Mouse (Mus musculus) CH12.LX (cell line): ENCODE data around the gene Dynlt1f.
"Not testable (repeated sequence)": the region's sequence is repeated elsewhere in the genome, so short reads cannot be mapped to it uniquely, and the experiment has no call there.

Experiments
- BHLHE40 ChIP-seq: IDR thresholded peaks from 2 replicates; pipeline ENCODE4 v1.6.1; 2011; ENCODE audit warnings: mild to moderate bottlenecking, low read depth, low read length, improper control_type of control experiment
- CHD2 ChIP-seq: IDR thresholded peaks from 2 replicates; pipeline ENCODE4 v1.6.1; 2011; ENCODE audit warnings: low read length, improper control_type of control experiment
- CTCF ChIP-seq, 2 experiments: IDR thresholded peaks in 1 of 2; conservative IDR thresholded peaks in 1 of 2; 2 replicates each; pipeline ENCODE4 v1.5.1; 2011 to 2012; ENCODE audit warnings: low read depth in 2 of 2, low read length in 2 of 2, improper control_type of control experiment in 1 of 2, inconsistent platforms in 1 of 2, mild to moderate bottlenecking in 1 of 2, moderate library complexity in 1 of 2
- E2F4 ChIP-seq: IDR thresholded peaks from 2 replicates; pipeline ENCODE4 v1.6.1; 2011; ENCODE audit warnings: low read depth, low read length, improper control_type of control experiment; ENCODE audit not compliant: insufficient replicate concordance
- EP300 ChIP-seq: IDR thresholded peaks from 2 replicates; pipeline ENCODE4 v1.6.1; 2011; ENCODE audit warnings: low read length, improper control_type of control experiment
- MAX ChIP-seq: IDR thresholded peaks from 2 replicates; pipeline ENCODE4 v1.6.1; 2011; ENCODE audit warnings: low read length, improper control_type of control experiment
- MAZ ChIP-seq: IDR thresholded peaks from 2 replicates; pipeline ENCODE4 v1.6.1; 2012; ENCODE audit warnings: low read depth, mild to moderate bottlenecking, inconsistent platforms, low read length, improper control_type of control experiment, moderate library complexity
- MYC ChIP-seq: IDR thresholded peaks from 2 replicates; pipeline ENCODE4 v1.6.1; 2011; ENCODE audit warnings: low read depth, mild to moderate bottlenecking, improper control_type of control experiment, low read length
- POLR2A ChIP-seq: IDR thresholded peaks from 2 replicates; pipeline ENCODE4 v1.6.1; 2011; ENCODE audit warnings: low read depth, mild to moderate bottlenecking, improper control_type of control experiment, low read length
- POLR2AphosphoS2 ChIP-seq: IDR thresholded peaks from 2 replicates; pipeline ENCODE4 v1.6.1; 2011; ENCODE audit warnings: low read depth, low read length, improper control_type of control experiment
- UBTF ChIP-seq: IDR thresholded peaks from 2 replicates; pipeline ENCODE4 v1.6.1; 2012; ENCODE audit warnings: low read depth, mild to moderate bottlenecking, inconsistent platforms, low read length, improper control_type of control experiment, moderate library complexity
- USF1 ChIP-seq: IDR thresholded peaks from 2 replicates; pipeline ENCODE4 v1.6.1; 2014; ENCODE audit warnings: low read depth, mild to moderate bottlenecking, inconsistent platforms, low read length, improper control_type of control experiment
- ZC3H11A ChIP-seq: IDR thresholded peaks from 2 replicates; pipeline ENCODE4 v1.6.1; 2012; ENCODE audit warnings: low read depth, mild to moderate bottlenecking, inconsistent platforms, low read length, improper control_type of control experiment
- ZNF384 ChIP-seq: IDR thresholded peaks from 2 replicates; pipeline ENCODE4 v1.6.1; 2012; ENCODE audit warnings: low read depth, low read length, improper control_type of control experiment, inconsistent platforms

GRCm38 (mm10) chr17:6650904-6651565 lies 4.7 kb downstream of the Dynlt1f start:
- TF ChIP-seq CTCF (conservative IDR thresholded peaks at IDR 0.05 in 1 of 2, IDR thresholded peaks at IDR 0.05 in 1 of 2; ENCODE audit: low read depth in 2 of 2, low read length in 2 of 2); BHLHE40; POLR2A; ZC3H11A; ZNF384; UBTF; EP300; USF1; POLR2AphosphoS2; E2F4; MAX; MAZ; CHD2; MYC: not testable (repeated sequence)
